Mouse (Mus musculus) retina, adult 2 months (tissue): ENCODE data around the gene Dtnb.
"Not testable (repeated sequence)": the region's sequence is repeated elsewhere in the genome, so short reads cannot be mapped to it uniquely, and the experiment has no call there.

ENCODE experiments used
- DNase-seq: peaks from one replicate; pipeline ENCODE4 v3.0.0-alpha.2; 2012; ENCODE audit warnings: low read depth, low spot score

Gene Dtnb

GRCm38 (mm10) chr12:3660985-3661635, 88.9 kb downstream of the Dtnb start:
- peak; percentile 26 for DNase-seq

DNA sequence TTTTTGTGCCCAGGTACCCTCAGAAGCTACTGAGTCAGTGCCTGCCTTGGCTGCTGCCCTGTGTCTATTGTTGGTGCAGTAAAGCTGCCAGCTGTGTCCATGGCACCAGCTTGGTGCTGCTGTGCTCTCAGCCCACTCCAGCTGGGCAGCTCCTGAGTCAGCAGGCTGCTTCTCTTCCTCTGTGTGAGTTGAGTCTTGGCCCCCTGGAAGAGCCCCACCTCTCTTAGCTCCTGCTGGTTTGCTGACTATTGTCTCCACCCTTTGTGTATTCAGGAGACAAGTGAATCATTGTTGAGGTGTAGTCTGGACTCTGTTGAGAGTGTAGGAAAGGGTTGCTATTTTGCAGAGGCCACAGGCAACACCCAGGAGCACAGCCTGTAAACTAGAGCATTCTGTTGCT, 90.5 kb downstream of the Dtnb start:
- DNase-seq = no peak

DNA sequence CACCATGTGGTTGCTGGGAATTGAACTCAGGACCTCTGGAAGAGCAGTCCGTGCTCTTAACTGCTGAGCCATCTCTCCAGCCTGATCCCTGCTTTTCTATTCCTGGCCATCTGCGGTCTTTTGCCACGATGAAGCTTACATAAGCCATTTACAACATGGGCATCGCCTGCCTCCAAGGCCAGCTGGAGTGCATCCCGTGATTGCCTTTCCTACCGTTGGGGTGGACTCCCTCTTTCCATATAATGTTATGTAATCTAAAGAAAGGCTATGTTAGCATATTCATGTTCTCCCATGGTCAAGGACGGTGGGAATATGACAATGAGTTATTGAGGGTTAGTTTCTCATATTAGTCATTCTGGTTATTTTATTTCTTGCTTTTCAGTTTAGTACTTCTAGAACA, 91.2 kb downstream of the Dtnb start:
- DNase-seq = no peak

DNA sequence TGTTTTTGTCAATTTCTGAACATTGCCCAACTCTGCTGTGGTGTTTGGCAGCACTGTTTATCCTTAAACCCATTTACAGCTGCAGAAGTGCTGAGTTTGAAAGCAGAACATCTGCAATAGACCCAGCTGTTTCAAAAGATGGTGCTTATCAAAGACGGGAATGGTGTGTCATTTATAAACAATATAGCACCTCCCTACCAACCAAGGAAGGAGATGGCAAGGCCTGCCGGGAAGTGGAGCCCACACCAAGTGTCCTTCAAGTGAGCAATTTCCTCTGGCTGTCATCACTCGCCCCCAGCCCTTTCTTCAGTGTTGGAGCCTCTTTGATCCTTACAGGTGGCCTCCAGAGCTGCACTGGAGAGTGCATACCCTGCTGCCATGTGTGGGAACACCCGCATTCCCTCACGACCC, 97.8 kb downstream of the Dtnb start:
- no peak for DNase-seq

- no peak for DNase-seq
These were observed 98.9 kb downstream of the Dtnb start for GRCm38 (mm10) chr12:3671117-3671516.

- no peak for DNase-seq
These were observed 100.6 kb downstream of the Dtnb start for GRCm38 (mm10) chr12:3672786-3673185.

DNA sequence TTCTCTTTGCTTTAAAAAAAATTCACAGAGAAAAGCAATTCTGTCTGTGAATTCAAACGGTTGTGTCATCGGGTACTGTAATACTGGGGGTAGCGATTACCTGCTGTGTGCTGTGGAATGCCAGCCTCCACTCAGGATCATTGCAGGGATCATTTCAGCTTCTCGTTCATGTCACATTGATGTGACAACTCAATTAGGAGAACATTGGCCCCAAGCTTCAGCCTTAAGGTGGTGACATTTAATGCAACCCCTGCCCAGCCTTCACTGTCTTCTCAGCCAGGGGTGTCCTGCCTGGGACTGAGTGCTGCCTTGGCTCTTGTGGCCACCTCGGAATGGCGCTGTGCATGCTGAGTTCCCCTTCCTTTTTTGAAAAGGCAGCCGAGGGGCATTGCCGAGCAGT, 101.7 kb downstream of the Dtnb start:
- no peak for DNase-seq

- DNase-seq = no peak
These were observed 102.7 kb downstream of the Dtnb start for GRCm38 (mm10) chr12:3674913-3675312.

DNA sequence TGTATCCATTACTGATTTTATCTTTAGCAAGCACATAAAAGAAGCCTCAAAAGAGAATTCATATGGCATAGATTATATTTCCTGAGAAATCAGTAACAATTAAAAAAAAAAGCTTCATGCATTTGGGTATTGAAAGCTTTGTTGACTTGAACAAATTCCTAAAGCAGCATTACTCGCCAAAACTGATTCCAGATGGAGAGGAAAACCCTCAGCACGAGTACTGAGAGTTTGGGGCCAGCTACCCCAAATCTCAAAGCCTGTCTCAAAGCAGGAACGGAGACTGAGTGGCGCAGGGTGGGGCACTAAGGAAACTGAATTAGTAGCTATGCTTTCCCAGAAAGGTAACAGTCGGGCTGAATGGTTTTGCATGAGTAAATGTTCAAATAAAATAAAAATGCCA, 108.5 kb downstream of the Dtnb start:
- DNase-seq = no peak

DNA sequence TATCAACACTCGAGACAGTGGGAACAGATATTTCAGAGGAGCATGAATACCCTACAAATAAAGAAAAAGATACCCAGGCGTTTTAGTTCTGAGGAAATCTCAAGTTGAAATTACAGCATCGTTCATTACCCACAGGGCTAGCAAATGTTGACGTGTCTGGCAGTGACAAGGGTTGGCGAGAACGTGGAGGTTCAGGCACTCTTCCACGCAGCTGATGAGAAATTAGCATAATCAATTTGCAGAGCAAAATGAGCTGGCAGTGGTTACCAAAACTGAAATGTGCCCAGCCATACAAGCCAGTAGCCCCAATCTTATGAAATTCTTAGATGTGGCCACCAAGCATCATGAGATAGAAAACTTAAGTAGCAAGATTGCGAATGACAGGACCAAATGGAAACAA, 110.9 kb downstream of the Dtnb start:
- DNase-seq = no peak

GRCm38 (mm10) chr12:3686419-3686940, 114.3 kb downstream of the Dtnb start:
- DNase-seq = no peak

- DNase-seq = not testable (repeated sequence)
These were observed 118.8 kb downstream of the Dtnb start for GRCm38 (mm10) chr12:3690926-3691529.

DNA sequence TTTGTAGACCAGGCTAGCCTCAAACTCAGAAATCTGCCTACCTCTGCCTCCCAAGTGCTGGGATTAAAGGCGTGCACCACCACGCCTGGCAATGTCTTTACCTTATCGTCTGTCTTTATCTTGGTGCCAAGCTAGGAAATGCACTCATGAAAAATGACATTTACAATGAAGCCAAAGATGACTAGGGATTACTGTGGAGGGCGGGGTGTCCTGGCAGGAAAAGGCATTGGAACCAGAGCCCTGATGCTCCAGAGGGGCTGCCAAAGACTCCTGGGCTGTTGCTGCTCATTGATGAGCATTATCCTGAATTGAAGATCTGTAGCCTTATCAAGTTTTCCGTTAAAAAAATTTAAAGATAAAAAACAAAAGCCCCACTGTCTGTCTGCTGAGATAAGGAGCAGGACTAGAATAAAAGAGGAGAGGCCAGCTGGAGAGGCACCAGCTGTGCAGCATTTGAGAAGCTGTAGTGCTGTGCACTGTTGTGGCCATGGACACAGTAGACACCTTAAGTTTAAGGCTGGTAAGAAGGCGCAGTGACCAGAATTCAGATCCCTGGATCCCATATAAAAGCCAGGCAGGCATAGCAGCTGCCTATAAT, 120.7 kb downstream of the Dtnb start:
- no peak for DNase-seq

- DNase-seq = peak; percentile 46
These were observed 123.7 kb downstream of the Dtnb start for GRCm38 (mm10) chr12:3695741-3696501.

DNA sequence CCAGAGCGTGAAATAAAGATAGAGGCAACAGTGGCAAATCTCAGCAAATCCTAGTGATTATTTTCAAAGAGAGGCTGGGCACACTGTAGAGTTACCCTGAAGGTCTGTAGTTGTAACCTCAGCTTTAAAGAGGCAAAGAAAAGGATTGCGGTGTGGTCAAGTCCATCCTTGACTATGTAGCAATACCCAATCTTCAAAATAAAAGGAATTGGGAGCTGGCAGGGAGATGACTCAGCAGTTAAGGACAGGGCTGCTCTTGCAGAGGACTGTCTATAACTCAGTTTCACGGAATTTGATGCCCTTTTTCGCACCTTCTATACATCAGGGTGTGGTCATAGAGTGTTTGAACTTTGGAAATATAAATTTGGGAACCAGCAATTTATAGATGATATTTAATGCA, 128.3 kb downstream of the Dtnb start:
- no peak for DNase-seq

DNA sequence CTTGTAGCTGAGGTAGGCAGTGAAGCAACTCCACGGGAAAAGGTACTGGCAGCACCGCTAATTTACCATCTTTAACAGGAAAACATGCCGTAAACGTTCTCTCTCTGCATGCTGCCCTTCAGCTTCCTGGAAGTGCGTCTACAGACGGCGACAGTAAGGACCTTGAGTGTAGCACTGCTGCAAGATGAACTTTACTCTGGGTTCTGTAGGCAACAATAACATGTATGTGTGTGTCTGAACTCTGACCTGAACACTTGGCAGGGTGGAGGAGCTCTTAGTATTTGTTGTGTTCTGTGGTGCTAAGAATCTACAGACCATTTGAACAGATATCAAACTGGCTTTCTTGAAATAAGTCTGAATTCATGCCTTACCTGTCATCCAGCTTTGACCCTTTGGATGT, 130.7 kb downstream of the Dtnb start:
- no peak for DNase-seq

DNA sequence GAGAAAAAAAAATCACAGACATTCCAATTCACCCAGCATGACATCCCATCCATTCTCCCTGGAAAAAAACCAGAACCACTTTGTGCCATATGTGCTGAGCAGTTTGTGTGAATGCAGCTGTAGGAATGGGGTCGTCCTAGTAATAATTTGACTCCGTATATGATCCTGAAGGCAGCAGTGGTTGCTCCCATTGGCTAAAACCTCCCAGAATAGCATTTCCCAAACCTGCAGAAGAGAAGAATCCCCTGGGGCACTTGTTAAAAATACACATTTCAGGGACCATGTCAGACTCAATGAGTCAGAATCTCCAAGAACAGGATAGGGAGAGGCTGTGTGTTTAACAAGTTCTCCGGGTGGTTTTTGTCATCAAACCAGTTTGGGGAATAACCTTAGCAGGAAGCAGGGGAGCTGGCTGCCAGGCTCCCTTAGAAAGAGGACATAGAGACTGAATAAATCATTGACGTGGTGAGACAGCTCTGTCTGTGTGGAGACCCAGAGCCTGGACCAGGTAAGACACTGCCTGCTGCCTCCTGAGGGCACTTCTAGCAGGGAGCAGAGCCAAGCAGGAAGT, 147.1 kb downstream of the Dtnb start:
- DNase-seq = no peak

- no peak for DNase-seq
These were observed 148.3 kb downstream of the Dtnb start for GRCm38 (mm10) chr12:3720527-3720926.

GRCm38 (mm10) chr12:3723762-3724161, 151.6 kb downstream of the Dtnb start:
- no peak for DNase-seq

DNA sequence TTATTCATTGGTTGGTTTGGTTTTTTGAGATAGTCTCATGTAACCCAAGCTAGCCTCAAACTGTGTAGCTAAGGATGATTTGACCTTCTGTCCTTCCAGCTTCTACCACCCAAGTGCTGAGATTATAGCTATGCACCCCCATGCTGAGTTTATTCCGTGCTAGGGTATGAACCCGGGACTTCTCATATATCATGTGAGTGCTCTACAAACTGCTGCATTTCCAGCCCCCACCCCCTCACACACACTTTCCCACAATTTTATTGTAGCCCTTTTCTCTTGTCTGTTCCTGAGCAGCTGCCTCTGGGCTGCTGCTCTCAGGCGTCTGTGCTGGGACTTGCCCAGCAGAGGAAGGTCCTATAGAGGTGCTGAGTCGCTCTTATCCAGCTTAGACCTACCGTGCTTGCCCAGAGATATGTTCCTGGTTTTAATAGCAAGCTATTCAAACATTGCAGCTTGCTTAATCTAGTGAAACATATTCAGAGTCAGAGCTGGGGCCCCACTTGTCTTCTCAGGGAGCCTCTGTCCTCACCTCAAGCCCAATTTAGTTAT, 152.7 kb downstream of the Dtnb start:
- no peak for DNase-seq

- no peak for DNase-seq
These were observed 157.4 kb downstream of the Dtnb start for GRCm38 (mm10) chr12:3729521-3730075.
